Mouse (Mus musculus) stomach, embryonic 14.5 days (tissue): ENCODE measurements around the gene Mrpl28. TPM values are rescaled to one million over a fixed set of nuclear protein-coding genes. Genes with fewer than 3 reads are reported as not detected.
"Not testable (repeated sequence)": the region's sequence is repeated elsewhere in the genome, so short reads cannot be mapped to it uniquely, and the experiment has no call there.

Experiments
- ATAC-seq: fragments of 200-750 bp; cut with Nextera tagmentation; 2 replicates; pipeline ENCODE4 v1.8.0; 2017; ENCODE audit warnings: low read depth, moderate TSS enrichment; ENCODE audit not compliant: insufficient number of reproducible peaks, insufficient read depth, low FRiP score
- H3K27ac ChIP-seq: fragments of 300-500 bp; sonication (generic); 2 replicates; pipeline ENCODE4 v1.5.1; 2014; ENCODE audit warnings: mild to moderate bottlenecking, low read length, moderate library complexity, mixed read lengths
- H3K27me3 ChIP-seq: fragments of 300-500 bp; sonication (generic); 2 replicates; pipeline ENCODE4 v1.6.1; 2014; ENCODE audit warnings: low read length, control low read depth, mixed read lengths; ENCODE audit not compliant: control insufficient read depth, insufficient read depth
- H3K36me3 ChIP-seq: fragments of 300-500 bp; sonication (generic); 2 replicates; pipeline ENCODE4 v1.6.1; 2014; ENCODE audit warnings: mild to moderate bottlenecking, control low read depth, low read length, moderate library complexity, mixed read lengths; ENCODE audit not compliant: control insufficient read depth, insufficient read depth
- H3K4me1 ChIP-seq: fragments of 300-500 bp; sonication (generic); 2 replicates; pipeline ENCODE4 v1.6.1; 2014; ENCODE audit warnings: low read length, control low read depth, mixed read lengths; ENCODE audit not compliant: control insufficient read depth, insufficient read depth
- H3K4me2 ChIP-seq: fragments of 300-500 bp; sonication (generic); replicated peaks from 2 replicates; pipeline ENCODE4 v1.6.1; 2014; ENCODE audit warnings: low read depth, low read length, control low read depth
- H3K4me3 ChIP-seq: fragments of 300-500 bp; sonication (generic); 2 replicates; pipeline ENCODE4 v1.5.1; 2014; ENCODE audit warnings: low read depth, low read length, control low read depth
- H3K9ac ChIP-seq: fragments of 300-500 bp; sonication (generic); replicated peaks from 2 replicates; pipeline ENCODE4 v1.6.1; 2014; ENCODE audit warnings: low read depth, mild to moderate bottlenecking, control low read depth, low read length, moderate library complexity, mixed read lengths
- H3K9me3 ChIP-seq: fragments of 300-500 bp; sonication (generic); 2 replicates; pipeline ENCODE4 v1.6.1; 2016; ENCODE audit warnings: low read depth, low read length, control low read depth; ENCODE audit not compliant: control insufficient read depth
- WGBS: fragments of 180-500 bp; shearing (Covaris S2); extraction: QIAGEN DNeasy Blood & Tissue Kit; methylation state at CpG from one replicate; pipeline ENCODE4 v1.1.7; 2014; 5-methylcytosine and 5-hydroxymethylcytosine counted together
- polyA plus RNA-seq: library from polyadenylated mRNA; unstranded; fragments of >200 nt; fragmentation: Nextera tagmentation; extraction: Ambion mirVana; gene quantifications from 2 replicates; pipeline ENCODE4 v1.2.1, GENCODE M21; 2014

The Mrpl28 gene
- polyA plus RNA-seq, 1 experiment from 2014 or later: 221 TPM

- Histone ChIP-seq H3K9me3 (no peaks in the 10 kb centered on the region), H3K4me2 (peak within 1 kb of the TSS; percentile 94), H3K4me3 (peak within 1 kb of the TSS; percentile 60), H3K4me1 (peaks cover 10% of the 10 kb centered on the region; the same call in 1 of the 2 replicates), H3K27me3 (peaks cover 43% of the 10 kb centered on the region), H3K27ac (no peak within 1 kb of the TSS), H3K9ac (peak within 1 kb of the TSS; percentile 42), H3K36me3 (no peaks in the 10 kb centered on the region)
- peak; percentile 64 for ATAC-seq
- WGBS: under 1% methylated on average over 72 of the region's 75 CpGs
Observed at GRCm38 (mm10) chr17:26113181-26113948, 9.9 kb upstream of the Mrpl28 start, which contains the start of gene Tmem8. Tmem8 (plus strand) TSS chr17:26113299.

GRCm38 (mm10) chr17:26114061-26114460 lies 9.2 kb upstream of the Mrpl28 start:
- ATAC-seq: no peak
- H3K4me1 ChIP-seq: peaks cover 10% of the 10 kb centered on the region; the same call in 1 of the 2 replicates
- H3K36me3 ChIP-seq: no peaks in the 10 kb centered on the region
- H3K27me3 ChIP-seq: peaks cover 43% of the 10 kb centered on the region
- peak overlapping the region; percentile 60 for H3K4me3 ChIP-seq
- no peaks in the 10 kb centered on the region for H3K9me3 ChIP-seq
- no peak overlapping the region for H3K9ac ChIP-seq
- H3K27ac ChIP-seq: no peak overlapping the region
- WGBS: 13% methylated on average over 8 of the region's 8 CpGs
- H3K4me2 ChIP-seq: peak overlapping the region; percentile 94

- not testable (repeated sequence) for H3K9me3 ChIP-seq, H3K36me3 ChIP-seq, H3K9ac ChIP-seq, H3K4me2 ChIP-seq, H3K4me3 ChIP-seq, H3K27ac ChIP-seq, ATAC-seq
- H3K27me3 ChIP-seq: peaks cover 43% of the 10 kb centered on the region
- H3K4me1 ChIP-seq: peaks cover 10% of the 10 kb centered on the region; the same call in 1 of the 2 replicates
- 64% methylated on average over 7 of the region's 7 CpGs for WGBS
Observed at GRCm38 (mm10) chr17:26114461-26114860, 8.8 kb upstream of the Mrpl28 start.

- peaks cover 10% of the 10 kb centered on the region; the same call in 1 of the 2 replicates for H3K4me1 ChIP-seq
- WGBS: 72% methylated on average over 7 of the region's 7 CpGs
- H3K4me2 ChIP-seq: no peak overlapping the region
- H3K9me3 ChIP-seq: no peaks in the 10 kb centered on the region
- no peak overlapping the region for H3K27ac ChIP-seq
- no peak overlapping the region for H3K9ac ChIP-seq
- H3K4me3 ChIP-seq: no peak overlapping the region
- no peak for ATAC-seq
- H3K36me3 ChIP-seq: no peaks in the 10 kb centered on the region
- H3K27me3 ChIP-seq: peaks cover 43% of the 10 kb centered on the region
Observed at GRCm38 (mm10) chr17:26115205-26115898, 7.9 kb upstream of the Mrpl28 start.

- no peaks in the 10 kb centered on the region for H3K9me3 ChIP-seq
- H3K36me3 ChIP-seq: no peaks in the 10 kb centered on the region
- WGBS: 62% methylated on average over 3 of the region's 3 CpGs
- H3K27me3 ChIP-seq: peaks cover 43% of the 10 kb centered on the region
- peak overlapping the region; percentile 15; the same call in 1 of the 2 replicates for H3K27ac ChIP-seq
- peaks cover 10% of the 10 kb centered on the region; the same call in 1 of the 2 replicates for H3K4me1 ChIP-seq
- no peak overlapping the region for H3K4me3 ChIP-seq
- no peak overlapping the region for H3K9ac ChIP-seq
- H3K4me2 ChIP-seq: no peak overlapping the region
- no peak for ATAC-seq
Observed at GRCm38 (mm10) chr17:26115956-26116487, 7.3 kb upstream of the Mrpl28 start.

- 77% methylated on average over 17 of the region's 17 CpGs for WGBS
- H3K36me3 ChIP-seq: no peaks in the 10 kb centered on the region
- H3K9ac ChIP-seq: no peak overlapping the region
- H3K27ac ChIP-seq: no peak overlapping the region
- peaks cover 10% of the 10 kb centered on the region; the same call in 1 of the 2 replicates for H3K4me1 ChIP-seq
- no peak overlapping the region for H3K4me2 ChIP-seq
- no peaks in the 10 kb centered on the region for H3K9me3 ChIP-seq
- no peak overlapping the region for H3K4me3 ChIP-seq
- peaks cover 38% of the 10 kb centered on the region for H3K27me3 ChIP-seq
- no peak; the same call in 1 of the 2 replicates for ATAC-seq
Observed at GRCm38 (mm10) chr17:26116503-26117258, 6.6 kb upstream of the Mrpl28 start.

GRCm38 (mm10) chr17:26119766-26120710 lies 3.3 kb upstream of the Mrpl28 start:
- Histone ChIP-seq H3K36me3 (peaks cover under 1% of the 10 kb centered on the region; the same call in 1 of the 2 replicates), H3K9ac (no peak overlapping the region), H3K27me3 (peaks cover 13% of the 10 kb centered on the region), H3K4me3 (no peak overlapping the region), H3K27ac (no peak overlapping the region), H3K4me1 (peaks cover 7% of the 10 kb centered on the region; the same call in 1 of the 2 replicates), H3K9me3 (no peaks in the 10 kb centered on the region), H3K4me2 (peak overlapping the region; percentile 19; the same call in 1 of the 2 replicates)
- ATAC-seq: no peak; the same call in 1 of the 2 replicates
- WGBS: 44% methylated on average over 33 of the region's 33 CpGs
